Mouse (Mus musculus): ENCODE measurements at regions not wholly inside any gene's neighbourhood (a gene's known extent, or its start where the extent isn't known, plus 50 kb on each side); places are given as distances from the start of the nearest gene placed in this dataset.

GRCm38 (mm10) chr13:83997599-83998369, 224.3 kb upstream of the Tmem161b start:
- no peak for DNase-seq (ENCODE audit: low spot score)

DNA sequence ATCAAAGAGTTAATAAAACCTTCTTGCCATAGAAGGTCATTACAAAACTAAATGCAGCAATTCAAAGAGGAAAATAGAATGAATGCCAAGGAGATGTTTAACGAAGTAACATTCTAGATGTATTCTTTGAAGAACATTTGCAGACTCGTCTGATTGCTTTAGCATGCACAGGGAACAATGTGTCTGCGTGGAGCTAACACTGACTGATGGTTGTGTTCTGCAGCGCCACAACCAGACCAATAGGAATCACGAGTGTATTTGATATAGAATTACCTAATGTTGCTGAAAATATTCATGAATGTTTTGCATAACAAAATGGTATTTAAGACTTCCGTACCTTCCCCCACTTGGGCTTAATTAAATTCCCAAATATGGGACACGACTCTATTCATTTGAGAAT, 200.3 kb upstream of the Tmem161b start:
- DNase-seq (ENCODE audit: low spot score) = no peak

DNA sequence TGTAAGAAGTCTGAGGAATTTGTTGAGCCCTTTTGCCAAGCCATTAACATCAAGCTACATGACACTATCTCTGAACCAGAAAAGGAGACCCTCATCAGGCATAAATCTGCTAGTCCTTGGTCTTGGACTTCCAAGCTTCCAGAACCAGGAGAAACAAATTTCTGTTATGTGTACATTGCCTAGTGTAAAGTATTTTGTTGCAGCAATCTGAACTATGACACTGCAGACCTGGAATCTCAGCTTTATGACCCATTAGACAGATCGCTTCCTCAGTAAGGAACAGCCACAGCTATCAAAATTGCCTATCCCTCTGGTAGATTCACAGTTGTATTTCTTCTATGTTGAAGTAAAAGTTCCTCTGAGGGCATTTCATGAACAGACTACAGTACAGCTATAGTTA, 199.1 kb upstream of the Tmem161b start:
- DNase-seq (ENCODE audit: low spot score) = no peak

GRCm38 (mm10) chr13:84023637-84024036, 198.5 kb upstream of the Tmem161b start:
- no peak for DNase-seq (ENCODE audit: low spot score)

GRCm38 (mm10) chr13:84025348-84025747, 196.7 kb upstream of the Tmem161b start:
- DNase-seq (ENCODE audit: low spot score) = no peak

- DNase-seq (ENCODE audit: low spot score) = no peak
Observed at GRCm38 (mm10) chr13:84047736-84048135, 174.4 kb upstream of the Tmem161b start.

DNA sequence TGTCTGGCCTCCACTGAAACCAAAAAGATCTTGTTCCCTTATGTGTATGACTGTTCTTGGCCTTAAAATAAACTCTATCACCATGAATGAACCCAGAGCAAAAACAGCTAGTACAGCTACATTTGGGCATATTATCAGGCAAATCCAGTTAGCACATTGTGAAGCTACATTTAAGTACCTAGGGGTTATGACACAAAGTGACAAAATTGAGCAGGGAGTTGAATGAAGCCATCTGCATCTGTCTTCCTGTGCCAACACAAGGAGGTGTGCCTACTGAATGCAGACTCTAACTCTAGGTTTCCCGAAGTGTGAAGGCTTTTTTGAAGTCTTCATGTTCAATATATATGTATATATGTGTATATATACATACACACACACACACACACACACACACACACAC, 169.9 kb upstream of the Tmem161b start:
- no peak for DNase-seq (ENCODE audit: low spot score)

DNA sequence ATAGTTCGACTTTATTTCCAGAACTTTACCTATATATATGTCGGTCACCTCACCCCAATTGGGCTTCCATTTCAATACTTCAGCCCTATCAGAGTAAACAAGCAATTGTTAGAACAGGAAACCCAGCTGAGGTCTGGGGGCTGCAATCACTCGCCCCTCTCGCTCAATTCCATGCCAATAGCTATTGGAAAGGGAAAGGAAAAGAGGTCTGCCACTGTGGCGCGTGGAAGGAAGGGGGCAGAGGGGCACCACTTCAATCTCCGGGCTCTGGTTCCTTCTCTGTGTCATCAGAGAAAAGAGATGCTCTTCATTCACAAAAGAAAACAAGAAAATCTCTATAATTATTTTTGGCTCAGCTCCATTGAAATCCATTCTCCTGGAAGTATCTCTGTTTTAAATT, 167.1 kb upstream of the Tmem161b start:
- no peak for DNase-seq (ENCODE audit: low spot score)

DNA sequence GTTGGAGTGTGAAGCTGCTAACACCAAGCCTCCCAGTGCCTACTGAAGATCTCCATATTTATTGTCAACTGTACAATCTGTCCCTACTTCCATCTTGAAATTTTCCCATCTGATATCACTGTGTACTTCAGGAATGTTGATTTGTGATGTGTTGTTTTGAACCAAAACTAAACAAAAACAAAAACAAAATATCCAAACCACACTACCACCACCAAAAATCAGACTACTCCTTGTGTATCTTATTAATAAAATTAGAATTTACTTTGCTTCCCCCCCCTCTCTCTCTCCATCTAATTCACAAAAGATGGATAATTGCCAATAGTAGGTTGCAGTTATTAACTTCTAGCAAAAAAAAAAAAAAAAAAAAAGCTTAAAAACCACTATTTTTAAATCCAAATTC, 166.5 kb upstream of the Tmem161b start:
- no peak for DNase-seq (ENCODE audit: low spot score)

- DNase-seq (ENCODE audit: low spot score) = no peak
Observed at GRCm38 (mm10) chr13:84056451-84056850, 165.6 kb upstream of the Tmem161b start.

GRCm38 (mm10) chr13:84056998-84057397, 165.1 kb upstream of the Tmem161b start:
- DNase-seq (ENCODE audit: low spot score) = no peak

GRCm38 (mm10) chr13:84057456-84057855, 164.6 kb upstream of the Tmem161b start:
- no peak for DNase-seq (ENCODE audit: low spot score)

DNA sequence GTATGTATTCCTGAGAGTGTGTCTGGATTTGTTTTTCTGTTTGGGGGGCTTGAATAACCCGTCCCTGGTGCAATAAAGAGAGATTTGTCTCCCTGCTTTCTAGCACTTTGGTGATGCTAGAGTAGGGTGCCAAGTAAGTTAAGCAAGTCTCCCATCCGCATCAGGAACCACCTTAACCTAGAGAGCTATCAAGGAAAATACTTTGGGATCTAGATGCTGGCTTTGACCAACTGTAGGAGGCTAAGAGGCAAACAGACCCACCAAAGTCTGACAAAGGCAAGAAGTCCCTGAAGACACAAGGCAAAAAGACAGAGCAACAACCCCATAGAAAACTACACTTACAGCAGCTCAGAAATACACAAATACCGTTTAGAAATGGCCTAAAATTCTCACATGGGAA, 163.8 kb upstream of the Tmem161b start:
- DNase-seq (ENCODE audit: low spot score) = no peak

GRCm38 (mm10) chr13:84059031-84059651, 163.0 kb upstream of the Tmem161b start:
- no peak for DNase-seq (ENCODE audit: low spot score)

DNA sequence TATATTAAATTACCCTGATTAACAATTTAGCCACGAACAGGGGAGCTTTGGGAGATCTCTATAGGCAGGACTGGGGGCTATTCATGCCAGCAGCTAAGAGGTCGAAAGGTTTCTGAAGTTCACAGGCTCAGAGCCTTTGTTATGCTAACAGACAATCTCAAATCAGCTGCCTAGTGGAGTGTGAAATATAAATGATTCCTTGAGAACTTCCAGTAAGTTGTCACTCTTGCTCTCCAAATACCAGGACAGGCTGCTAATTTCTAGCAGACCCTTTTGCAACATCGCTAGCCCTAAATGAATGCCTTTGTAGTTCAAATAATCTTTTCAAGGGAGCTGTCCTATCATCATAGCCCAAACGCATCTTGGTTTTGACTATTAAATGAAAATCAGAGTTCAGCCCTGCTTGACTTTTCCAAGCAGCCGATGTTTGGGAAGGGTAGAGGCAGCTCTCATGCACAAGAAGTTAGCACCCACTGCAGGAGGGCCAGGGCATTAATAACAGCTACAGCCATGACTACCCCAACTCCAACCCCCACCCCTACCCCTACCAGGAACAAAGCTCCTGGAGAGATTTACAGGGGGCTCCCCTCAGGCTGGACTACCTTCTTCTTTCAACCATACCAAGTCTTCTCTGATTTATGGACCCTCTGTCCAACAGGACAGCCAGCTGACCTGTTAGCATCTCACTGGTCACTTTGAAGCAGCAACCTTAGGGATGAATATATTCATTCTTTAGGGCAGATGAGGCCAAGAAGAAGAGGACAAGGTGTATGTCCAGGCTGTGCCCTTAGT, 162.2 kb upstream of the Tmem161b start:
- no peak for DNase-seq (ENCODE audit: low spot score)

- no peak for DNase-seq (ENCODE audit: low spot score)
Observed at GRCm38 (mm10) chr13:84060453-84060834, 161.7 kb upstream of the Tmem161b start.

DNA sequence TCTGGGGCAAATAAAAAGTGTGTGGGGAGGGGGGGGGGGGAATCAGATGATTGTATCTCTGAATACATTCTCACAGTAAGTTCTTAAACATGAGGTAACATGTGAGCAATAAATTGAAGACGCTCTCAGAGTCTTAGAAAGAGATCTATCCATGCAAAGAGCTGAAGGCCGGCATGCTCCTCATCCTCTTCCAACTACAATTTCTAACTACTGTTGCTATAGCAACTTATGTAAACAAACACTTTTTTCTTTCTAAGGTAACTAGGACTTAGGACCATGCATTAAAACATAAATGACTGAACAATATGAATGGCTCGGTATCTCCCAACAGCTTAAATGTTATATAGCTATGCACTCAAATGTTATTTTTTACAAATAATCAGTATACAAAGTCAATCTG, 161.2 kb upstream of the Tmem161b start:
- DNase-seq (ENCODE audit: low spot score) = no peak

- DNase-seq (ENCODE audit: low spot score) = no peak
Observed at GRCm38 (mm10) chr13:84061820-84062480, 160.1 kb upstream of the Tmem161b start.

GRCm38 (mm10) chr13:84062616-84063015, 159.5 kb upstream of the Tmem161b start:
- no peak for DNase-seq (ENCODE audit: low spot score)

GRCm38 (mm10) chr13:84063406-84063805, 158.7 kb upstream of the Tmem161b start:
- DNase-seq (ENCODE audit: low spot score) = no peak

DNA sequence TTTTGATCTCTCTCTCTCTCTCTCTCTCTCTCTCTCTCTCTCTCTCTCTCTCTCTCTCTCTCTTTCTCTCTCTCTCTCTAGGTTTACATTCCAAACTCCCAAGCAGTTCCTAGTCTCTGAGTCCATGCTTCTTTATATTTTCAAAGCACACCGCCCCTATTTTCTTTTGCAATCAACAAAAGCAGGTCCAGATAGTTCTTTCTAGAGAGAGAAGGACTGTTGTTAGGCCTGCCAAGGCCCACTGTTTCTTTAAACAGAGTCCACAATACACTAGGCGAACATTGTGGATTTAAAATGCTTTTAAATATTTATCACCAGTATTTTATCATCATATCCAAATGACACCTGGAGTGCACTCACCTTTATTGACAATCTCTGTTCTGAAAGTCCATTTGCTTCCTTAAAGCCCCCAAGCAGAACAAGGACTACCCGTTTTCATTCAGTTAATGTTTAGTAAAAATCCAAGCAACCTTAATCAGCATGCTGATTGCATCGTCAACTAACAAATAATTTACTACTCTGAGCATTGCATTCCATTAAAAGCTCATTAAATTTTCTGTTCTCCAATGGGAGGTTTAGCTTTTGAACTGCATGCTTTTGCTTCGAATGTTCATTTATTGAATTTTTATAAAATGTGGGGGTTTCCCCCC, 157.7 kb upstream of the Tmem161b start:
- DNase-seq (ENCODE audit: low spot score) = no peak

Data from ovary, adult 18-20 months (tissue).